Mouse (Mus musculus) spleen, adult 2 months (tissue): ENCODE measurements at regions not wholly inside any gene's neighbourhood (a gene's known extent, or its start where the extent isn't known, plus 50 kb on each side); places are given as distances from the start of the nearest gene placed in this dataset.

Experiments used
- CTCF ChIP-seq: fragments of 200-500 bp; IDR thresholded peaks from 2 replicates; pipeline ENCODE4 v1.5.1; 2011; ENCODE audit warnings: mild to moderate bottlenecking, inconsistent platforms; ENCODE audit not compliant: insufficient read depth, insufficient read length, insufficient replicate concordance; ENCODE audit errors: extremely low read depth
- POLR2A ChIP-seq: fragments of 200-500 bp; IDR thresholded peaks from 2 replicates; pipeline ENCODE4 v1.6.1; 2011; ENCODE audit warnings: low read depth, low read length, inconsistent platforms

GRCm38 (mm10) chr16:93182656-93183055 lies 356.7 kb upstream of the Runx1 start:
- no peak for TF ChIP-seq CTCF
- no peak for TF ChIP-seq POLR2A
